Mouse (Mus musculus) liver, embryonic 14.5 days (tissue): ENCODE measurements around the gene Slc30a2. TPM values are rescaled to one million over a fixed set of nuclear protein-coding genes. Genes with fewer than 3 reads are reported as not detected.

Experiments
- ATAC-seq: fragments of 200-750 bp; cut with Nextera tagmentation; 2 replicates; pipeline ENCODE4 v1.8.0; 2017; ENCODE audit warnings: moderate number of reproducible peaks, mild to moderate bottlenecking, moderate library complexity; ENCODE audit not compliant: insufficient read depth
- DNase-seq, 3 experiments: peaks; one replicate each; pipeline ENCODE4 v3.0.0-alpha.2; 2012 to 2013; ENCODE audit warnings: low read depth in 3 of 3, low spot score in 3 of 3
- H3K27ac ChIP-seq: fragments of 300-500 bp; sonication (generic); 2 replicates; pipeline ENCODE4 v1.5.1; 2014; ENCODE audit warnings: moderate library complexity, mild to moderate bottlenecking, control low read depth, inconsistent platforms
- H3K27me3 ChIP-seq: fragments of 300-500 bp; sonication (generic); 2 replicates; pipeline ENCODE4 v1.6.1; 2014; ENCODE audit warnings: mild to moderate bottlenecking, low read length, moderate library complexity; ENCODE audit not compliant: control insufficient read depth, insufficient read depth
- H3K36me3 ChIP-seq: fragments of 300-500 bp; sonication (generic); replicated peaks from 2 replicates; pipeline ENCODE4 v1.6.1; 2014; ENCODE audit warnings: low read depth; ENCODE audit not compliant: control insufficient read depth, insufficient read depth
- H3K4me1 ChIP-seq, 2 experiments: fragments of 200-500 bp in 1 of 2; fragments of 300-500 bp in 1 of 2; sonication (generic) in 1 of 2; replicated peaks; 2 replicates each; pipeline ENCODE4 v1.6.1; 2012 to 2014; ENCODE audit warnings: antibody characterized with exemption in 1 of 2, inconsistent platforms in 1 of 2, low read length in 1 of 2; ENCODE audit not compliant: control insufficient read depth in 2 of 2, insufficient read depth in 2 of 2
- H3K4me2 ChIP-seq: fragments of 300-500 bp; sonication (generic); 2 replicates; pipeline ENCODE4 v1.6.1; 2014; ENCODE audit warnings: low read depth, mild to moderate bottlenecking, control low read depth, moderate library complexity
- H3K4me3 ChIP-seq, 2 experiments: fragments of 200-500 bp in 1 of 2; fragments of 300-500 bp in 1 of 2; sonication (generic) in 1 of 2; 2 replicates each; pipeline ENCODE4 v1.5.1; 2012 to 2014; ENCODE audit warnings: low read depth in 2 of 2, low read length in 2 of 2, mild to moderate bottlenecking in 2 of 2, control low read depth in 1 of 2, inconsistent platforms in 1 of 2, moderate library complexity in 1 of 2; ENCODE audit not compliant: insufficient read depth in 1 of 2
- H3K9ac ChIP-seq: fragments of 300-500 bp; sonication (generic); replicated peaks from 2 replicates; pipeline ENCODE4 v1.6.1; 2014; ENCODE audit warnings: mild to moderate bottlenecking, control low read depth, moderate library complexity
- H3K9me3 ChIP-seq: fragments of 300-500 bp; sonication (generic); 2 replicates; pipeline ENCODE4 v1.6.1; 2016; ENCODE audit warnings: low read length, mixed read lengths; ENCODE audit not compliant: control insufficient read depth
- CTCF ChIP-seq: IDR thresholded peaks from 2 replicates; pipeline ENCODE4 v1.5.1; 2016; ENCODE audit warnings: antibody characterized with exemption, low read depth, control low read depth
- EP300 ChIP-seq: IDR thresholded peaks from 2 replicates; pipeline ENCODE4 v1.6.1; 2016; ENCODE audit warnings: antibody characterized with exemption, low read depth
- WGBS: fragments of 180-500 bp; shearing (Covaris S2); extraction: QIAGEN DNeasy Blood & Tissue Kit; methylation state at CpG from one replicate; pipeline ENCODE4 v1.1.7; 2014; ENCODE audit not compliant: insufficient replicate concordance; 5-methylcytosine and 5-hydroxymethylcytosine counted together
- polyA plus RNA-seq, 2 experiments: library from polyadenylated mRNA; depleted of rRNA in 1 of 2; stranded (reverse) in 1 of 2; unstranded in 1 of 2; fragments of >200 nt; fragmentation: Nextera tagmentation in 1 of 2; extraction: Ambion mirVana in 1 of 2; gene quantifications; 2 replicates each; pipeline versions ENCODE4 v1.2.1 to v1.2.3; 2012 to 2014

The Slc30a2 gene
- polyA plus RNA-seq, 2 experiments = 0.02 TPM; not detected in 1

DNA sequence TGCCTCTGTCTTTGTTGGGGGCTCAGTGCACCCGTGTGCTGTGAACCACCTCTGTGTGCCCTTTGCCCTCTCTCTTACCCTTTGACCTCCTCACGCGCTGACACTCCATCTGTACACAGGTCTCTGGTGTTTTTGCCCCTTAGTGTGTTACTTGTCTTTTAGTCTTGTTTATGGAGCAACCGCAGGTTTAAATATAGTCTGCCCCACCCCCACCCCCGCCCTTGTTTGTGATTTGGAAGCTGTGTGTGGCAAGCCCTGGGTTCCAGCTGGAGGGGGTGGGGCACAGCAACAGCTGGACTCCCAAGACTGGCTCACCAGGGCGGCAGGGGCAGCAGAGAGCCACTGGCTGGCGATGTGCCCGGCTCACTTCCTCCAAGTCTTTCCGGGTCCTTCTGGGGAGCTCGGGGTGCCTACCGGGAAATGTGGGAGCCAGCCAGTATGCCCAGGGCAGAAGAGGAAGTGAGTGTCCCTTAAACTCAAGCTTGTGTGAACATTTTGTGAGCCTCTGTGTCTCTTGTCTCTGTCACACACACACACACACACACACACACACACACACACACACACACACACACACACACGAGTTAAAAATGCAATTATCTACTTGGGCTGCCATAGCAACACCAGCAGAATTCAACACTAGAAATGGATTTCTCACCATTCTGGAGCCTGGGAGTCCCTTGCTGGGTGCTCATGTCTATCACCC, 35.5 kb upstream of the Slc30a2 start:
- H3K4me3 ChIP-seq = no peak overlapping the region
- no peak overlapping the region for H3K9ac ChIP-seq
- H3K4me2 ChIP-seq = peak overlapping the region; percentile 38
- no peaks in the 10 kb centered on the region for H3K36me3 ChIP-seq
- H3K27me3 ChIP-seq = no peaks in the 10 kb centered on the region
- peak; percentile 41; the same call in 1 of the 2 replicates for ATAC-seq
- no peak overlapping the region for H3K27ac ChIP-seq
- no peaks in the 10 kb centered on the region for H3K9me3 ChIP-seq
- TF ChIP-seq EP300 (no peak), CTCF (peak; percentile 62)
- H3K4me1 ChIP-seq = peaks cover 0 to 2% of the 10 kb centered on the region in 2 experiments; a peak in 1 of 4 replicates
- 12% methylated on average over 12 of the region's 12 CpGs for WGBS
- no peak for DNase-seq

DNA sequence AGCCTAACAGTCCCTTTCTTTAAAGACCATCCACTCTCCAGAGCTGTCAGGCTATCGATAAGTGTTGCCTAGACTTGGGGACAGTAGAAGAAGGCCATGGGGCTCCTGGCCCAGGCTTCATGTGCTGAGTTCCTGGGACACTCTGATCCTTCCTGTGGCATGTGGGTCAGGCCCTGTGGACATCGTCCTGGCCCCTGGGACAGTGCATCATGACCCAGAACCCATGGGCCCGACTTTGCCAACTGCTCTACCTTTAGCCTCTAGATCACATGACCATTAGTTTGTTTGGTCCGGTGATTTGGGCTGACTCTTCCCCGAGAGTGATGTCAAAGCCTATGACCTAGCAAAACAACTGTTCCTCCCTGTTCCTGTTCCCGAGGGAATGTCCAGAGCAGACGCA, 32.9 kb upstream of the Slc30a2 start:
- no peak for DNase-seq
- TF ChIP-seq EP300 (no peak), CTCF (no peak)
- no peak for ATAC-seq
- Histone ChIP-seq H3K36me3 (no peaks in the 10 kb centered on the region), H3K9me3 (no peaks in the 10 kb centered on the region; the same call in 1 of the 2 replicates), H3K27me3 (no peaks in the 10 kb centered on the region), H3K4me3 (no peak overlapping the region), H3K4me1 (peaks cover 0 to 2% of the 10 kb centered on the region in 2 experiments; a peak in 1 of 4 replicates), H3K9ac (no peak overlapping the region), H3K4me2 (no peak overlapping the region), H3K27ac (no peak overlapping the region)
- 69% methylated on average over 7 of the region's 7 CpGs for WGBS

DNA sequence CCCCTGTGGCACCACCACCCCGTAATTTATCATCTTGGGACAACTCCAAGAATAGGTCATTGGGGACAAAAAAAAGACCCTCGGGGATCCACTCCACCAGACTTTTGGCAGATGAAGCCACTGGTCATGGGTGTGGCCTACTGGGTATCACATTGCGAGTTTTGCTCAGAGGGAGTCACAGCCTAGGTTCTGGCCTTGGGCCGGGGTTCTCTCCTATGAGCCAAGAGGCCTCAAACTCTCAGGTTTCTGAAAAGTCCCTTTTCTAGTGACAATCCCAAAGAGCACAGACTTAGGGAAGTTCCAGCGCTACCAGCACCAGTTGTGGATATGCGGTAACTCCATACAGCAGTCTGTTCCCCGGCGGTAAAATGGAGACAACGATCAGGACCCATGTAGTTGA, 32.3 kb upstream of the Slc30a2 start:
- Histone ChIP-seq H3K9me3 (no peaks in the 10 kb centered on the region; the same call in 1 of the 2 replicates), H3K36me3 (no peaks in the 10 kb centered on the region), H3K9ac (no peak overlapping the region), H3K4me1 (peaks cover 0 to 2% of the 10 kb centered on the region in 2 experiments; a peak in 1 of 4 replicates), H3K27me3 (no peaks in the 10 kb centered on the region), H3K4me3 (no peak overlapping the region), H3K27ac (no peak overlapping the region), H3K4me2 (no peak overlapping the region)
- no peak for TF ChIP-seq EP300
- no peak for TF ChIP-seq CTCF
- no peak for ATAC-seq
- DNase-seq = no peak
- 79% methylated on average over 9 of the region's 9 CpGs for WGBS

DNA sequence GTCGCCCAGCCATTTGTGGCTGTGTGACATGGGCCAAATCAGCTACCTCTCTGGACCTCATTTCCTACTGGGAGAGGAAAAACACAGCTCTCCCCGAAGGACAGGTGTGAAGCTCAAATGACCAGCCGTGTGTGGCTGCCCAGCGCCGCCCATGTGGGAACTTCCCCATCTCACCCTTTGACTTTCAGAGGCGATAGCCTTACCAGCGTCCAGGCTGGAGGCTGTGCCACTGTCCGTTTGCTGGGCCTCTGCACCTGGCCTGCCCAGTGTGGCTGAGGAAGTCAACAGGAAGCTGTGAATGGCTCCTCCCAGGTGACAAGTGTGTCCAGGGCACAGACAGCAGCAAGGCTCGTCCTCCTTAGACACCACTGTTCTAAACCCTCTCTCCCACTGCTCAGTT, 31.2 kb upstream of the Slc30a2 start:
- Histone ChIP-seq H3K9ac (no peak overlapping the region), H3K9me3 (no peaks in the 10 kb centered on the region; the same call in 1 of the 2 replicates), H3K27me3 (no peaks in the 10 kb centered on the region), H3K27ac (no peak overlapping the region), H3K4me1 (peaks cover 0 to 2% of the 10 kb centered on the region in 2 experiments; a peak in 1 of 4 replicates), H3K4me3 (no peak overlapping the region), H3K36me3 (no peaks in the 10 kb centered on the region), H3K4me2 (no peak overlapping the region)
- TF ChIP-seq EP300 (no peak), CTCF (no peak)
- WGBS = 55% methylated on average over 9 of the region's 9 CpGs
- DNase-seq (no peak), ATAC-seq (no peak)

DNA sequence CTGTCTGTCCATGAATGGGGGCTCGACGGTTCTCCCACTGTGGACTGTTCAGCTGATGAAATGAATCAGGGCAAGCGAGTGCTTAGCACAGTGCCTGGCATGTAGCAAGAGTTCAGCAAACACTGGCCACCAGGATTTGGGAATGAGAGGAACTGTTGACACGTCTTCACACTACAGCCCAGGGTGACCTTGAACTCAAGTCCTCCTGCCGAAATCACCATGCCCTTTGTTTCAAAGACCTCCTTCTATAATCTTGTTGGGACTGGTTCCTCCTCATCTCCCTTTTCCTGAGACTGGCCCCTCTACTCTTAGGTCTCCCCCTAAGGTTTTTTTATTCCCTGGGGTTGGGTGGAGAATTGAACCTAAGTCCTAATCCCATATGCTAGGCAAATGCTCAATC, 30.6 kb upstream of the Slc30a2 start:
- H3K9me3 ChIP-seq = no peaks in the 10 kb centered on the region; the same call in 1 of the 2 replicates
- no peaks in the 10 kb centered on the region for H3K4me1 ChIP-seq
- no peak for TF ChIP-seq EP300
- TF ChIP-seq CTCF = no peak
- WGBS = 63% methylated on average over 5 of the region's 5 CpGs
- ATAC-seq (no peak), DNase-seq (no peak)
- H3K4me2 ChIP-seq = no peak overlapping the region
- no peak overlapping the region for H3K4me3 ChIP-seq
- H3K27ac ChIP-seq = no peak overlapping the region
- no peaks in the 10 kb centered on the region for H3K36me3 ChIP-seq
- H3K27me3 ChIP-seq = no peaks in the 10 kb centered on the region
- no peak overlapping the region for H3K9ac ChIP-seq
